Mouse (Mus musculus) midbrain, embryonic 12.5 days (tissue): Measurements from ENCODE around the gene Ankrd33b. TPM values are rescaled to one million over a fixed set of nuclear protein-coding genes. Genes with fewer than 3 reads are reported as not detected.

Experiments used
- polyA plus RNA-seq: library from polyadenylated mRNA; unstranded; fragments of >200 nt; fragmentation: Nextera tagmentation; extraction: Ambion mirVana; gene quantifications from 2 replicates; pipeline ENCODE4 v1.2.1, GENCODE M21; 2016

The Ankrd33b gene
- polyA plus RNA-seq, 1 experiment from 2014 or later: 0.71 TPM

Other genes with a start within 250 kb of the Ankrd33b start
- gene Dap, start 143.4 kb downstream of the Ankrd33b start, polyA plus RNA-seq: 34.4 and 42.4 TPM in 2 replicates
- gene Ropn1l, start 86.0 kb upstream of the Ankrd33b start, polyA plus RNA-seq: 1.9 and 2.0 TPM in 2 replicates
- gene March6, start 163.3 kb upstream of the Ankrd33b start, polyA plus RNA-seq: 72.3 and 80.5 TPM in 2 replicates
- 1.3 and 2.4 TPM in 2 replicates for gene Cmbl, start 197.7 kb upstream of the Ankrd33b start, polyA plus RNA-seq
- 592 and 610 TPM in 2 replicates for gene Cct5, start 234.1 kb upstream of the Ankrd33b start, polyA plus RNA-seq
- gene Fam173b, start 234.1 kb upstream of the Ankrd33b start, polyA plus RNA-seq: 11.8 and 13.2 TPM in 2 replicates